Mouse (Mus musculus) forebrain, embryonic 14.5 days (tissue): ENCODE data around the gene Hspa8. TPM values are rescaled to one million over a fixed set of nuclear protein-coding genes. Genes with fewer than 3 reads are reported as not detected.
"Not testable (repeated sequence)": the region's sequence is repeated elsewhere in the genome, so short reads cannot be mapped to it uniquely, and the experiment has no call there.

Experiments
- ATAC-seq: fragments of 200-750 bp; cut with Nextera tagmentation; 2 replicates; pipeline ENCODE4 v1.8.0; 2017; ENCODE audit warnings: mild to moderate bottlenecking, moderate library complexity
- DNase-seq: peaks from one replicate; pipeline ENCODE4 v3.0.0-alpha.2; 2015; ENCODE audit warnings: low spot score
- H3K27ac ChIP-seq: fragments of 300-500 bp; sonication (generic); 2 replicates; pipeline ENCODE4 v1.5.1; 2014; ENCODE audit warnings: low read depth, mild to moderate bottlenecking, control low read depth, low read length, moderate library complexity
- H3K27me3 ChIP-seq: fragments of 300-500 bp; sonication (generic); replicated peaks from 2 replicates; pipeline ENCODE4 v1.6.1; 2014; ENCODE audit warnings: low read length, control low read depth, mixed read lengths; ENCODE audit not compliant: control insufficient read depth, insufficient read depth
- H3K36me3 ChIP-seq: fragments of 300-500 bp; sonication (generic); 2 replicates; pipeline ENCODE4 v1.6.1; 2014; ENCODE audit warnings: low read length, control low read depth; ENCODE audit not compliant: control insufficient read depth, insufficient read depth
- H3K4me1 ChIP-seq: fragments of 300-500 bp; sonication (generic); 2 replicates; pipeline ENCODE4 v1.6.1; 2014; ENCODE audit warnings: antibody characterized with exemption, low read length, control low read depth; ENCODE audit not compliant: control insufficient read depth, insufficient read depth
- H3K4me2 ChIP-seq: fragments of 300-500 bp; sonication (generic); 2 replicates; pipeline ENCODE4 v1.6.1; 2014; ENCODE audit warnings: mild to moderate bottlenecking, control low read depth, low read length
- H3K4me3 ChIP-seq: fragments of 300-500 bp; sonication (generic); 2 replicates; pipeline ENCODE4 v1.5.1; 2014; ENCODE audit warnings: low read depth, low read length, control low read depth
- H3K9ac ChIP-seq: fragments of 300-500 bp; sonication (generic); 2 replicates; pipeline ENCODE4 v1.6.1; 2014; ENCODE audit warnings: mild to moderate bottlenecking, low read length, control low read depth, moderate library complexity
- H3K9me3 ChIP-seq: fragments of 300-500 bp; sonication (generic); replicated peaks from 2 replicates; pipeline ENCODE4 v1.6.1; 2016; ENCODE audit warnings: low read length, control low read depth, mixed read lengths; ENCODE audit not compliant: control insufficient read depth
- WGBS: fragments of 180-500 bp; shearing (Covaris S2); extraction: QIAGEN DNeasy Blood & Tissue Kit; methylation state at CpG from one replicate; pipeline ENCODE4 v1.1.7; 2014; 5-methylcytosine and 5-hydroxymethylcytosine counted together
- polyA plus RNA-seq: library from polyadenylated mRNA; unstranded; fragments of >200 nt; fragmentation: Nextera tagmentation; extraction: Ambion mirVana; gene quantifications from 2 replicates; pipeline ENCODE4 v1.2.1, GENCODE M21; 2014

Gene Hspa8
- polyA plus RNA-seq, 1 experiment from 2014 or later: 3,062 TPM

DNA sequence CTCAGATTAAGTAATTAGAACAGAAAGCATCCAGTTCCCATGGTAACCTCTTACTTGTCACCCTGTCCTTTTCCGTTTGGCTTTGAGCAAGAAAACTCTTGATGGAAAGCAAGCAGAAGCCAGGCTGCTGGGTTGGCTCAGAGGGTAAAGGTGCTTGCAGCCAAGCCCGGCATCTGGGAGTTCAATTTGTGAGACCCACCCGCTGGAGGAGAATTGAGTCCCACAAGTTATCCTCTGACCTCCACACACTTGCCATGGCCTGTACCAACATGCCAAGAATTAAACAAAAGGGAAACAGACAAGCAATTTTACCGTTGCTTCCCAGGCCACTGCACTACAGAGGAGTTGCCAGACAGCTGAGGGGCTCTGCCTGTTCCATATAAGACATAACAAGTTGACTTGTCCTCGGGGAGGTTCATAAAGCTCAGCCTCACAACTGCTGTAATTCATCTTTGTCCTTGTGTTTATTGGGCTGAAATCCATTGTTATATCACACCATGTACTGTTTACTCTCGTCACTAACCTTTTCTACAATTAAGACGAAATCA is 34.7 kb upstream of the Hspa8 start:
- H3K36me3 ChIP-seq: peaks cover 10% of the 10 kb centered on the region
- ATAC-seq: no peak
- DNase-seq: no peak
- no peaks in the 10 kb centered on the region for H3K27me3 ChIP-seq
- H3K9me3 ChIP-seq: no peaks in the 10 kb centered on the region
- no peaks in the 10 kb centered on the region for H3K4me1 ChIP-seq
- no peak overlapping the region for H3K9ac ChIP-seq
- WGBS: 67% methylated on average over 7 of the region's 7 CpGs
- no peak overlapping the region for H3K4me2 ChIP-seq
- no peak overlapping the region for H3K27ac ChIP-seq
- no peak overlapping the region for H3K4me3 ChIP-seq

DNA sequence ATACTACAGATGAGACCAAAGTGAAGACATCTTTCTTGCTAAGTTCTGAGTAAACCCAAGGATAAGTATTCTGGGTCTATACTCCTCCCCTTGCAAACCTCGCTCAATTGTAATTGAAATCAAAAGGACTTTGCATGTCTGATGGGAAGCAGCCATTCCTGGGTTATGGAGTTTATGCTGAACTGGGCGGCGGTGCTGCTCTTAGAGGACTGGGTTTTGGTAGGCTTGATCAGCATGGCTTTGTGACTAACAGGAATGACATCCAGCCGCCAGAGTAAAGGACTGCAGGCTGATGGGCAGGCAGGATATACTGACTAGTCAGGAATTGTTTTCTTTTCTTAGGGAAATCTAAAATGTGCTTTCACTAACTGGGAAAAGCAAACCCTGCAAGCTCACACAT is 32.8 kb upstream of the Hspa8 start:
- Histone ChIP-seq H3K9ac (no peak overlapping the region), H3K4me3 (no peak overlapping the region), H3K27ac (no peak overlapping the region), H3K4me2 (no peak overlapping the region), H3K27me3 (no peaks in the 10 kb centered on the region), H3K9me3 (no peaks in the 10 kb centered on the region), H3K4me1 (no peaks in the 10 kb centered on the region), H3K36me3 (peaks cover 6% of the 10 kb centered on the region)
- DNase-seq: no peak
- WGBS: 85% methylated on average over 4 of the region's 4 CpGs
- ATAC-seq: no peak

DNA sequence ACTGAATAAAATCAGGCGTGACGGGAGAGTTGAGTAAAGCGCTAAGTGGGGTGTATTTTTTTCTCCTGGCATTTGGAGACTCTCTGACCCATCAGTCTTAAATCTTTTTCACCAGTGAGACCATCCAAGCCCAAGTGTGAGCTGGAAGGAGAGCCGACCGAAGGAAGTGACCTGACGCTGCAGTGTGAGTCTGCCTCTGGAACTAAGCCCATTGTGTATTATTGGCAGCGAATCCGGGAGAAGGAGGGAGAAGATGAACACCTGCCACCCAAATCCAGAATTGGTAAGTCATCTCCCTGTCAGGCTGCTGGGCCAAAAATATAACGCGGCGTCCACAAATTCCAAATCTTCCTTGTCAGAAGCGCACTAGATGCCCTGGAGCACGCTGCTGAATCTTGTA is 28.5 kb upstream of the Hspa8 start:
- no peak overlapping the region for H3K4me2 ChIP-seq
- no peaks in the 10 kb centered on the region for H3K9me3 ChIP-seq
- no peaks in the 10 kb centered on the region for H3K27me3 ChIP-seq
- no peak overlapping the region for H3K9ac ChIP-seq
- no peak overlapping the region for H3K27ac ChIP-seq
- no peak overlapping the region for H3K4me3 ChIP-seq
- no peak for ATAC-seq
- DNase-seq: no peak
- 70% methylated on average over 13 of the region's 13 CpGs for WGBS
- H3K36me3 ChIP-seq: peaks cover 13% of the 10 kb centered on the region; the same call in 1 of the 2 replicates
- H3K4me1 ChIP-seq: no peaks in the 10 kb centered on the region

DNA sequence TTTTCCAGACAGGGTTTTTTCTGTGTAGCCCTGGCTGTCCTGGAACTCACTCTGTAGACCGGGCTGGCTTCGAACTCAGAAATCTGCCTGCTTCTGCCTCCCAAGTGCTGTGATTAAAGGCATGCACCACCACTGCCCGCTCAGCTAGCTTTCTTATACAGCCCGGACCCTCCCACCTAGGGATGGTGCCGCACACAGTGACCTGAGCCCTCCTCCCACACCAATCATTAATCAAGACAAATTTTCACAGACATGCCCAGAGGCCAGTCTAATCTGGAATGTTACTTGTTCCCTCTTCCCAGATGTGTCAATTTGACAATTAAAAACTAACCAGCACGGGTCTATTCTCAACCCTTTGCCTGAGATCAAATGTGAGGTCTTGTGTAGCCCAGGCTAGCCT is 27.6 kb upstream of the Hspa8 start:
- DNase-seq, H3K27me3 ChIP-seq, H3K27ac ChIP-seq, H3K4me2 ChIP-seq, ATAC-seq, H3K9me3 ChIP-seq, H3K4me1 ChIP-seq, H3K9ac ChIP-seq, H3K4me3 ChIP-seq: not testable (repeated sequence)
- peaks cover 13% of the 10 kb centered on the region; the same call in 1 of the 2 replicates for H3K36me3 ChIP-seq
- WGBS: 82% methylated on average over 6 of the region's 6 CpGs

DNA sequence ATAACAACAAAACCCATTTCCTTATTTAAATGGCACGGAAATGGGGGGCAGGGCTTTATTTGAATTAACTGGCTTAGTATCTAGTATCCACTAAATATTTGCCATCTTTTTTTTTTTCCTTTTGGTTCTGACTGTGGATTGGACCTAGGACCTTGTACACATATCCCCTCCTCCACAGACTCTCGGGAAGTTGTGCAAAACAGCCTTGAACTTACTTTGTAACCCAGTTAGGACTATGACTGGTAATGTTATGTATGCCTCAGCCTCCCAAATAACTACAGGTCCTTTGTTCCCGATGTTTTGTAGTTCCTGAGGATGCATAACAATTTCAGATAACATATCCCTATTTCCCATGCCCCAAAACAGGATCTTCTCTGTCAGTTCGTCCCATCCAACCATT is 26.9 kb upstream of the Hspa8 start:
- Histone ChIP-seq H3K4me2 (no peak overlapping the region), H3K9ac (no peak overlapping the region), H3K27me3 (no peaks in the 10 kb centered on the region), H3K27ac (no peak overlapping the region), H3K36me3 (peaks cover 13% of the 10 kb centered on the region; the same call in 1 of the 2 replicates), H3K9me3 (no peaks in the 10 kb centered on the region), H3K4me3 (no peak overlapping the region), H3K4me1 (no peaks in the 10 kb centered on the region)
- ATAC-seq (no peak), DNase-seq (no peak)
- WGBS: 91% methylated on average over 4 of the region's 4 CpGs

DNA sequence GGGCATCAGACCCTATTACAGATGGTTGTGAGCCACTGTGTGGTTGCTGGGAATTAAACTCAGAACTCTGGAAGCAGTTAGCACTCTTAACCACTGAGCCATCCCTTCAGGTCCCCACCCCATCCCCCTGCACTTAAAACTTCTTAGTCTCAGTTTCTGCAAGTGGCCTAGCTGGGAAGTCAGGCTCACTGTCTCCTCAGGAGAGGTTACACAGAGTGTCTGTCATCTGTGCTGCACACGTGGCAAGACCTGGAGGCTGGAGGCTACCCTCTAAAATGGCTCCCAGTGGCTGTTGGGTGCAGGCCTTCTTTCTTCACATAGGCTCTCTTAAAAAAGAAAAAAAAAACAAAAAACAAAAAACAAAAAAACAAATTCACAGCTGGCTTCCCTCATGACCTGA is 24.7 kb upstream of the Hspa8 start:
- Histone ChIP-seq H3K4me1 (no peaks in the 10 kb centered on the region), H3K27ac (no peak overlapping the region), H3K9ac (no peak overlapping the region), H3K27me3 (no peaks in the 10 kb centered on the region), H3K9me3 (no peaks in the 10 kb centered on the region), H3K36me3 (peaks cover 17% of the 10 kb centered on the region; the same call in 1 of the 2 replicates), H3K4me2 (no peak overlapping the region), H3K4me3 (no peak overlapping the region)
- WGBS: 72% methylated on average over 1 of the region's 1 CpGs
- DNase-seq (no peak), ATAC-seq (no peak)

DNA sequence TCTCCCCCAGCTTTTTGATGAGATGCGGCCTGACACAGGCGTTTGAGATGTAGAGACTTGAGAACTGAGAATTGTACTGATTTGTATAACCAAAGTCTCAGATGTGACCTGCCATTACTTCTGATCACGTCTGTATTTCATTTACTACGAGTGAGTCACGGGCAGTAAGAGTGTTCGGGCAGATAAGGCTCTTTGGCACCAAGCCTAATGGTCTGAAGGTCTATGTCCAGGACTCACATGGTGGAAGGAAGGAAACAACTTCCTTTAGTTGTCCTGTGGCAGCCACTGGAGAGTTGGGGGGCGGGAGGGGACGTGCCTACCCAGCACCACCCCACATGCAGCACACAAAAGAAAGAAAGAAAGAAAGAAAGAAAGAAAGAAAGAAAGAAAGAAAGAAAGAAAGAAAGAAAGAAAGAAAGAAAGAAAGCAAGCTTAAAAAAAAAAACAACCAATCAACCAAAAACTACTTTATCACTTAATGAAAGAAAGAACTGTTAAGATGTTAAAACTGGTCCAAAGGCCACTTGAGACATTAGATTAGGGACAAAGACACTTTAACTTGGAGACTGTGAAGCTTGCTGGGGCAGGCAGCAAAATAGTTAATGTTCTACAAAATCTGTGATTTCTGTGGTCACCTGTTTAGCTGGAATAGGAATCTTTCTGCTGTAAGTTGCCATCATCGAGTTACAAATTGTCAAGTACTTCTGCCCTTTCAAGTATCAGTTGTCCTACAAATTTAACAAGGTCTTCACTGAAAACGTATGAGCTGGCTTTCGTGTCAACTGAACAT is 24.1 kb upstream of the Hspa8 start:
- DNase-seq: no peak
- Histone ChIP-seq H3K27ac (no peak overlapping the region), H3K36me3 (peaks cover 17% of the 10 kb centered on the region; the same call in 1 of the 2 replicates), H3K4me1 (no peaks in the 10 kb centered on the region), H3K4me2 (no peak overlapping the region), H3K9me3 (no peaks in the 10 kb centered on the region), H3K27me3 (no peaks in the 10 kb centered on the region), H3K4me3 (no peak overlapping the region), H3K9ac (no peak overlapping the region)
- ATAC-seq: no peak
- WGBS: 78% methylated on average over 11 of the region's 11 CpGs

DNA sequence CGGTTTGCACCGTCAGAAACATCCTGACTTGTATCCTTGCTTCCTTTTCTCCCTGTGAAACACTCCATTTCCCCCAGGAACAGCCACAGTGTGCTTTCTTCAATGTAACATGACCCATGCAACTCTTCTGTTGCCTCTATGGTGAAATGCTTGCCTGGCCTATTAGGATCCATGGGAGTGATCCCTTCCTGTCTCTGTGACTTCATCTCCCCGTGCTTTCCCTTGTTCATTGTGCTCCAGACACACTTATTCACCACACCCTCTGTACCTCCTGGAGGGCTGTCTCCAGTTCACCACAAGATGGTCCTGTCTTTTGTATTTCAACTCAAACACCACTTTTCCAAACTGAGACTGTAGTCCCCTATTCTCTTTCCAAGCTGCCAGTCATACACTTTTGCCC is 20.7 kb upstream of the Hspa8 start:
- H3K9me3 ChIP-seq: no peaks in the 10 kb centered on the region
- no peaks in the 10 kb centered on the region for H3K27me3 ChIP-seq
- no peak for DNase-seq
- H3K36me3 ChIP-seq: peaks cover 16% of the 10 kb centered on the region
- H3K4me2 ChIP-seq: no peak overlapping the region
- ATAC-seq: no peak
- peaks cover 10% of the 10 kb centered on the region; the same call in 1 of the 2 replicates for H3K4me1 ChIP-seq
- H3K9ac ChIP-seq: no peak overlapping the region
- no peak overlapping the region for H3K4me3 ChIP-seq
- no peak overlapping the region for H3K27ac ChIP-seq
- 68% methylated on average over 3 of the region's 3 CpGs for WGBS
